In genomic region chr14:98626476-98626875, GRCm38 (mm10) we compare ENCODE assay signal across 17 mouse cellular contexts.
A peak's percentile ranks its signal among the peaks of the same experiment; 100 is the strongest.
DNase-seq lines count a peak whose midpoint lies in the region; ATAC-seq lines count a peak whose summit lies in the region.
"Had no signal": no experiment of that assay in that cellular context is flagged by ENCODE, and none has a peak within 500 bp of the region (broad histone marks: within the 10 kb centered on the region; RNA-seq: fewer than 3 reads in every experiment).

No protein-coding gene starts in this region.

- no peak overlapping the region for H3K27ac ChIP-seq in heart, embryonic 14.5 days (replicated peaks in 1 of 2; ENCODE audit: control insufficient read depth in 1 of 2, insufficient read depth in 1 of 2, low read depth in 2 of 2, low read length in 2 of 2)
- H3K27ac ChIP-seq in lung, embryonic 16.5 days (ENCODE audit: low read length) = 0 out of 2 replicates have a peak overlapping the region, but pooled peaks have one; percentile 2
- H3K27ac ChIP-seq in embryonic facial prominence, embryonic 14.5 days (replicated peaks; ENCODE audit: low read depth, low read length) = no peak overlapping the region
- H3K27ac ChIP-seq: embryonic facial prominence, embryonic 15.5 days; forebrain, embryonic 12.5 days; limb, embryonic 12.5 days; liver, embryonic 14.5 days had no signal

- H3K4me1 ChIP-seq in heart, embryonic 14.5 days (ENCODE audit: control insufficient read depth in 2 of 2, insufficient read depth in 2 of 2, low read length in 2 of 2) = peaks cover 0 to 3% of the 10 kb centered on the region in 2 experiments; a peak in 2 of 4 replicates
- no peaks in the 10 kb centered on the region for H3K4me1 ChIP-seq in lung, embryonic 16.5 days (replicated peaks; ENCODE audit: control insufficient read depth, insufficient read depth, low read length)
- H3K4me1 ChIP-seq in embryonic facial prominence, embryonic 14.5 days (ENCODE audit: control insufficient read depth, insufficient read depth, low read length) = no peaks in the 10 kb centered on the region
- H3K4me1 ChIP-seq: forebrain, embryonic 12.5 days had no signal

- peak overlapping the region; percentile 49 for H3K4me2 ChIP-seq in heart, embryonic 14.5 days (ENCODE audit: low read length)
- H3K4me2 ChIP-seq in lung, embryonic 16.5 days (ENCODE audit: low read depth, low read length) = peak overlapping the region; percentile 28; the same call in 1 of the 2 replicates
- H3K4me2 ChIP-seq in embryonic facial prominence, embryonic 14.5 days (ENCODE audit: low read depth, low read length) = no peak overlapping the region
- H3K4me2 ChIP-seq: embryonic facial prominence, embryonic 15.5 days; forebrain, embryonic 12.5 days; limb, embryonic 12.5 days had no signal

- ATAC-seq in heart, embryonic 14.5 days (ENCODE audit: insufficient number of reproducible peaks, insufficient read depth, low FRiP score, low read depth) = no peak
- peak; percentile 60; the same call in 1 of the 2 replicates for ATAC-seq in lung, embryonic 16.5 days (ENCODE audit: low read depth)
- ATAC-seq in embryonic facial prominence, embryonic 14.5 days (ENCODE audit: low read depth) = peak; percentile 37; the same call in 1 of the 2 replicates
- ATAC-seq: activated CD4-positive, CD25-positive, alpha-beta regulatory T cell, adult 4 months; hindbrain, embryonic 16.5 days had no signal

- no peaks in the 10 kb centered on the region for H3K36me3 ChIP-seq in heart, embryonic 14.5 days (ENCODE audit: control insufficient read depth, insufficient read depth, low read length)
- H3K36me3 ChIP-seq in lung, embryonic 16.5 days (ENCODE audit: control insufficient read depth, insufficient read depth, low read length) = no peaks in the 10 kb centered on the region
- no peaks in the 10 kb centered on the region for H3K36me3 ChIP-seq in embryonic facial prominence, embryonic 14.5 days (ENCODE audit: control insufficient read depth, insufficient read depth, low read length)
- H3K36me3 ChIP-seq: embryonic facial prominence, embryonic 15.5 days; forebrain, embryonic 12.5 days; limb, embryonic 12.5 days had no signal

- intact Hi-C loops in heart, postnatal 36 days (cut with DNase I) = no loop called here

- DNase-seq in heart, postnatal 36 days = no peak
- no peak for DNase-seq in lung, postnatal 10 days
- peak; percentile 48 for DNase-seq in NIH3T3 (ENCODE audit: low read depth)
- peak; percentile 42 for DNase-seq in embryonic facial prominence, embryonic 14.5 days (ENCODE audit: low spot score)
- no peak for DNase-seq in spleen, adult 18-20 months
- no peak for DNase-seq in layer of hippocampus, adult 9-10 months (ENCODE audit: low spot score)
- DNase-seq: cerebellum, adult 11 months; kidney, adult 2 months; thymus, postnatal 25 days had no signal

- no peak overlapping the region for H3K9ac ChIP-seq in heart, embryonic 14.5 days (ENCODE audit: low read length)
- H3K9ac ChIP-seq in lung, embryonic 16.5 days (ENCODE audit: low read length) = no peak overlapping the region
- H3K9ac ChIP-seq in embryonic facial prominence, embryonic 14.5 days (ENCODE audit: low read depth, low read length) = no peak overlapping the region
- H3K9ac ChIP-seq: embryonic facial prominence, embryonic 15.5 days; forebrain, embryonic 12.5 days; limb, embryonic 12.5 days; liver, embryonic 14.5 days had no signal

- H3K4me3 ChIP-seq in heart, embryonic 14.5 days (ENCODE audit: control insufficient read depth in 1 of 2, insufficient read depth in 1 of 2, low read depth in 1 of 2, low read length in 2 of 2) = peak overlapping the region in 1 of 2 experiments; percentile 3; a peak in 1 of 4 replicates
- no peak overlapping the region for H3K4me3 ChIP-seq in lung, embryonic 16.5 days (ENCODE audit: low read length)
- no peak overlapping the region for H3K4me3 ChIP-seq in embryonic facial prominence, embryonic 14.5 days (ENCODE audit: low read depth, low read length)
- H3K4me3 ChIP-seq: embryonic facial prominence, embryonic 15.5 days; forebrain, embryonic 12.5 days; limb, embryonic 12.5 days had no signal

- H3K9me3 ChIP-seq in heart, embryonic 14.5 days (ENCODE audit: control insufficient read depth, low read length) = no peaks in the 10 kb centered on the region
- H3K9me3 ChIP-seq in lung, embryonic 16.5 days (ENCODE audit: control insufficient read depth, low read length) = no peaks in the 10 kb centered on the region
- no peaks in the 10 kb centered on the region for H3K9me3 ChIP-seq in embryonic facial prominence, embryonic 14.5 days (ENCODE audit: control insufficient read depth, low read length)
- H3K9me3 ChIP-seq: embryonic facial prominence, embryonic 15.5 days; forebrain, embryonic 12.5 days; limb, embryonic 12.5 days had no signal

- no peaks in the 10 kb centered on the region for H3K27me3 ChIP-seq in heart, embryonic 14.5 days (ENCODE audit: control insufficient read depth, insufficient read depth, low read length)
- H3K27me3 ChIP-seq in lung, embryonic 16.5 days (ENCODE audit: control insufficient read depth, insufficient read depth, low read depth, low read length) = no peaks in the 10 kb centered on the region
- H3K27me3 ChIP-seq in embryonic facial prominence, embryonic 14.5 days (replicated peaks; ENCODE audit: control insufficient read depth, insufficient read depth, low read length) = no peaks in the 10 kb centered on the region
- H3K27me3 ChIP-seq: embryonic facial prominence, embryonic 15.5 days; forebrain, embryonic 12.5 days; limb, embryonic 12.5 days had no signal

- WGBS in heart, embryonic 14.5 days = 10% methylated on average over 7 of the region's 7 CpGs
- 32% methylated on average over 7 of the region's 7 CpGs for WGBS in lung, embryonic 16.5 days
- 28% methylated on average over 7 of the region's 7 CpGs for WGBS in embryonic facial prominence, embryonic 14.5 days

Comparison
In these comparisons a context has a peak if more than half of its experiments do, and no peak if none do; other contexts are left out.
1. DNase-seq: peak in NIH3T3 (single experiment) and embryonic facial prominence, embryonic 14.5 days (single experiment); none in heart, postnatal 36 days (0 of 2), lung, postnatal 10 days (single experiment), spleen, adult 18-20 months (0 of 2) and layer of hippocampus, adult 9-10 months (single experiment).